Comparison of ENCODE assay signal across 29 mouse cellular contexts in genomic region chr9:88373001-88373400, GRCm38 (mm10). TPM values are rescaled to one million over a fixed set of nuclear protein-coding genes. Genes with fewer than 3 reads are reported as not detected.
DNase-seq lines count a peak whose midpoint lies in the region; ATAC-seq and TF ChIP-seq lines count a peak whose summit lies in the region.
"Had no signal": no experiment of that assay in that cellular context is flagged by ENCODE, and none has a peak within 500 bp of the region (broad histone marks: within the 10 kb centered on the region; RNA-seq: fewer than 3 reads in every experiment).

No protein-coding gene starts in this region.

- no peak for TF ChIP-seq POLR2A in heart, adult 2 months (IDR thresholded peaks at IDR 0.05; ENCODE audit: insufficient read depth, low read depth, low read length)

- no peak overlapping the region for H3K27ac ChIP-seq in heart, embryonic 10.5 days
- no peak overlapping the region for H3K27ac ChIP-seq in heart, adult 2 months
- H3K27ac ChIP-seq in hindbrain, embryonic 12.5 days = no peak overlapping the region
- H3K27ac ChIP-seq: hindbrain, embryonic 10.5 days; layer of hippocampus, adult 2 months; limb, embryonic 10.5 days; limb, embryonic 15.5 days; liver, embryonic 14.5 days; midbrain, embryonic 12.5 days; neural tube, embryonic 13.5 days had no signal

- H3K4me1 ChIP-seq in heart, embryonic 10.5 days = no peaks in the 10 kb centered on the region
- H3K4me1 ChIP-seq in heart, adult 2 months (ENCODE audit: control insufficient read depth, insufficient read depth, low read length) = no peaks in the 10 kb centered on the region
- H3K4me1 ChIP-seq in hindbrain, embryonic 12.5 days = no peaks in the 10 kb centered on the region
- H3K4me1 ChIP-seq: hindbrain, embryonic 10.5 days; limb, embryonic 10.5 days; limb, embryonic 15.5 days; midbrain, embryonic 12.5 days; neural tube, embryonic 13.5 days had no signal

- peak; percentile 98 for ATAC-seq in Patski
- no peak for ATAC-seq in hindbrain, embryonic 12.5 days (ENCODE audit: low FRiP score)
- ATAC-seq: forebrain, postnatal 0 days; hindbrain, embryonic 16.5 days had no signal

- no peaks in the 10 kb centered on the region for H3K79me2 ChIP-seq in heart, adult 2 months (replicated peaks; ENCODE audit: control insufficient read depth, insufficient read depth, low read length)

- peak; percentile 77 for DNase-seq in heart, embryonic 10.5 days (ENCODE audit: low spot score)
- DNase-seq in heart, adult 2 months = no peak
- DNase-seq in 416B (ENCODE audit: low read depth) = peak; percentile 69
- peak; percentile 47 for DNase-seq in Patski (ENCODE audit: low read depth, low spot score)
- DNase-seq in left cerebral cortex, adult 18-20 months (ENCODE audit: low spot score in 2 of 2) = no peak
- no peak for DNase-seq in c-Kit-positive CD71-positive TER-119-positive erythroid progenitor cells, embryonic 14.5 days (ENCODE audit: low spot score)
- DNase-seq: adrenal gland, adult 8-10 months; cerebellum, adult 11 months; cerebellum, adult 9-11 months; forebrain, postnatal 0 days; gastrocnemius, postnatal 25 days; heart, postnatal 14 days; kidney, adult 18-20 months; kidney, postnatal 36 days; layer of hippocampus, postnatal 36 days; lung, embryonic 14.5 days; lung, postnatal 14 days; thymus, adult 2 months; thymus, postnatal 4 days had no signal

- no peak for TF ChIP-seq CTCF in heart, adult 2 months (IDR thresholded peaks at IDR 0.05)
- no peak for TF ChIP-seq CTCF in Patski (IDR thresholded peaks at IDR 0.05)

- no peak for TF ChIP-seq EP300 in heart, adult 2 months (IDR thresholded peaks at IDR 0.05; ENCODE audit: insufficient read depth, low read depth, low read length)

- WGBS in heart, embryonic 10.5 days = 83% methylated on average over 2 of the region's 2 CpGs
- 64% methylated on average over 2 of the region's 2 CpGs for WGBS in heart, adult 2 months
- 75% methylated on average over 2 of the region's 2 CpGs for WGBS in hindbrain, embryonic 12.5 days

- H3K27me3 ChIP-seq in heart, embryonic 10.5 days (ENCODE audit: insufficient read depth, poor library complexity, severe bottlenecking) = no peaks in the 10 kb centered on the region
- no peaks in the 10 kb centered on the region for H3K27me3 ChIP-seq in heart, adult 2 months (ENCODE audit: control insufficient read depth, insufficient read depth, low read length)
- H3K27me3 ChIP-seq in Patski = no peaks in the 10 kb centered on the region
- no peaks in the 10 kb centered on the region for H3K27me3 ChIP-seq in hindbrain, embryonic 12.5 days
- H3K27me3 ChIP-seq: limb, embryonic 15.5 days; midbrain, embryonic 12.5 days; neural tube, embryonic 13.5 days had no signal

- H3K4me3 ChIP-seq in heart, embryonic 10.5 days = no peak overlapping the region
- no peak overlapping the region for H3K4me3 ChIP-seq in heart, adult 2 months
- H3K4me3 ChIP-seq in hindbrain, embryonic 12.5 days = no peak overlapping the region
- H3K4me3 ChIP-seq: erythroblast, embryonic 14.5 days; hindbrain, embryonic 10.5 days; layer of hippocampus, adult 2 months; limb, embryonic 10.5 days; limb, embryonic 15.5 days; midbrain, embryonic 12.5 days; neural tube, embryonic 13.5 days had no signal

- H3K9ac ChIP-seq in heart, adult 2 months (ENCODE audit: low read depth, low read length) = no peak overlapping the region
- H3K9ac ChIP-seq in hindbrain, embryonic 12.5 days = no peak overlapping the region
- H3K9ac ChIP-seq: forebrain, postnatal 0 days; limb, embryonic 15.5 days; liver, embryonic 14.5 days; lung, embryonic 14.5 days; midbrain, embryonic 12.5 days; neural tube, embryonic 13.5 days had no signal

- in situ Hi-C loops in Patski (cut with MboI; ENCODE audit: low pct_unique_long_range_greater_than_20kb) = no loop called here

- H3K9me3 ChIP-seq in heart, embryonic 10.5 days = no peaks in the 10 kb centered on the region
- H3K9me3 ChIP-seq in hindbrain, embryonic 12.5 days (replicated peaks) = no peaks in the 10 kb centered on the region
- H3K9me3 ChIP-seq: hindbrain, embryonic 10.5 days; limb, embryonic 10.5 days; limb, embryonic 15.5 days; midbrain, embryonic 12.5 days; neural tube, embryonic 13.5 days had no signal

- POLR2A ChIA-PET in Patski (lab: Charles Lee) = no interaction called here

- CTCF ChIA-PET in Patski (lab: Charles Lee) = interaction anchor here (0.6 to 2.1 kb wide), 6 partner anchors 13 to 132 kb away, joined by 3 to 8 read pairs (median 4); no protein-coding TSS in a partner anchor

- no peak overlapping the region for H3K4me2 ChIP-seq in hindbrain, embryonic 12.5 days (replicated peaks)
- H3K4me2 ChIP-seq: limb, embryonic 15.5 days; lung, embryonic 14.5 days; midbrain, embryonic 12.5 days; neural tube, embryonic 13.5 days had no signal

- peaks cover 2% of the 10 kb centered on the region; the same call in 1 of the 2 replicates for H3K36me3 ChIP-seq in heart, embryonic 10.5 days
- H3K36me3 ChIP-seq in heart, adult 2 months (ENCODE audit: control insufficient read depth, insufficient read depth, low read length) = peaks cover 3% of the 10 kb centered on the region; the same call in 1 of the 2 replicates
- H3K36me3 ChIP-seq in hindbrain, embryonic 12.5 days = 0 out of 2 replicates have a peak, but pooled peaks cover 7% of the 10 kb centered on the region
- H3K36me3 ChIP-seq: limb, embryonic 10.5 days; midbrain, embryonic 12.5 days had no signal

- intact Hi-C loops in heart, adult 2 months (cut with DNase I) = no loop called here

RNA-seq across cellular contexts. Expression of gene Nt5e, which starts 46.0 kb away (rescaled TPM):
- polyA plus RNA-seq in heart, embryonic 10.5 days (2016; fragmentation: Nextera tagmentation; extraction: Ambion mirVana) = 1.9 and 2.4 TPM in 2 replicates
- 10 to 100 TPM; 13.4 to 15.5 TPM for total RNA-seq in heart, adult 2 months (2021)
- polyA plus RNA-seq in heart, adult 2 months (2012; rRNA removed) = 8.1 and 11.1 TPM in 2 replicates
- polyA plus RNA-seq in Patski (2021) = 7.1 TPM
- total RNA-seq in left cerebral cortex, adult 18-20 months (2021) = 1 to 10 TPM; 2.6 to 3.6 TPM
- polyA plus RNA-seq in hindbrain, embryonic 12.5 days (2016; fragmentation: Nextera tagmentation; extraction: Ambion mirVana) = 1.5 and 1.6 TPM in 2 replicates
- polyA plus RNA-seq: erythroblast, embryonic 14.5 days had no signal

Comparison
In these comparisons a context has a peak if more than half of its experiments do, and no peak if none do; other contexts are left out.
1. DNase-seq: peak in heart, embryonic 10.5 days (single experiment), 416B (single experiment) and Patski (single experiment); none in heart, adult 2 months (0 of 2), left cerebral cortex, adult 18-20 months (0 of 2) and c-Kit-positive CD71-positive TER-119-positive erythroid progenitor cells, embryonic 14.5 days (single experiment).